Mouse (Mus musculus): ENCODE measurements around the gene Alb.

- TF ChIP-seq EP300 (IDR thresholded peaks at IDR 0.05; ENCODE audit: low read depth) (no peak; the same call in 1 of the 2 replicates), CTCF (IDR thresholded peaks at IDR 0.05; ENCODE audit: low read depth) (no peak)
Measured at GRCm38 (mm10) chr5:90476741-90477140, 16.0 kb downstream of the Alb start.

Data from liver, postnatal 0 days (tissue).